Mouse (Mus musculus) embryonic facial prominence, embryonic 14.5 days (tissue): ENCODE measurements around the gene Taar7a. TPM values are rescaled to one million over a fixed set of nuclear protein-coding genes. Genes with fewer than 3 reads are reported as not detected.

Source experiments
- ATAC-seq: fragments of 200-750 bp; cut with Nextera tagmentation; 2 replicates; pipeline ENCODE4 v1.8.0; 2017; ENCODE audit warnings: low read depth, moderate number of reproducible peaks, moderate TSS enrichment
- DNase-seq: peaks from one replicate; pipeline ENCODE4 v3.0.0-alpha.2; 2015; ENCODE audit warnings: low spot score
- H3K27ac ChIP-seq: fragments of 300-500 bp; sonication (generic); replicated peaks from 2 replicates; pipeline ENCODE4 v1.5.1; 2014; ENCODE audit warnings: low read depth, mild to moderate bottlenecking, low read length, moderate library complexity
- H3K27me3 ChIP-seq: fragments of 300-500 bp; sonication (generic); replicated peaks from 2 replicates; pipeline ENCODE4 v1.6.1; 2014; ENCODE audit warnings: low read length; ENCODE audit not compliant: control insufficient read depth, insufficient read depth
- H3K36me3 ChIP-seq: fragments of 300-500 bp; sonication (generic); 2 replicates; pipeline ENCODE4 v1.6.1; 2014; ENCODE audit warnings: low read length, mixed read lengths; ENCODE audit not compliant: control insufficient read depth, insufficient read depth
- H3K4me1 ChIP-seq: fragments of 300-500 bp; sonication (generic); 2 replicates; pipeline ENCODE4 v1.6.1; 2014; ENCODE audit warnings: antibody characterized with exemption, low read length; ENCODE audit not compliant: control insufficient read depth, insufficient read depth
- H3K4me2 ChIP-seq: fragments of 300-500 bp; sonication (generic); 2 replicates; pipeline ENCODE4 v1.6.1; 2014; ENCODE audit warnings: low read depth, mild to moderate bottlenecking, low read length, moderate library complexity, mixed read lengths
- H3K4me3 ChIP-seq: fragments of 300-500 bp; sonication (generic); 2 replicates; pipeline ENCODE4 v1.5.1; 2014; ENCODE audit warnings: low read depth, mild to moderate bottlenecking, low read length
- H3K9ac ChIP-seq: fragments of 300-500 bp; sonication (generic); 2 replicates; pipeline ENCODE4 v1.6.1; 2014; ENCODE audit warnings: low read depth, mild to moderate bottlenecking, low read length, moderate library complexity, mixed read lengths
- H3K9me3 ChIP-seq: fragments of 300-500 bp; sonication (generic); 2 replicates; pipeline ENCODE4 v1.6.1; 2016; ENCODE audit warnings: low read length; ENCODE audit not compliant: control insufficient read depth
- WGBS: fragments of 180-500 bp; shearing (Covaris S2); extraction: QIAGEN DNeasy Blood & Tissue Kit; methylation state at CpG from one replicate; pipeline ENCODE4 v1.1.7; 2014; 5-methylcytosine and 5-hydroxymethylcytosine counted together
- polyA plus RNA-seq: library from polyadenylated mRNA; unstranded; fragments of >200 nt; fragmentation: Nextera tagmentation; extraction: Ambion mirVana; gene quantifications from 2 replicates; pipeline ENCODE4 v1.2.1, GENCODE M21; 2014

The Taar7a gene
- not detected in 2 replicates for polyA plus RNA-seq

- no peak for DNase-seq
- ATAC-seq: no peak
- WGBS: 78% methylated on average over 3 of the region's 3 CpGs
- Histone ChIP-seq H3K9me3 (no peaks in the 10 kb centered on the region), H3K4me1 (no peaks in the 10 kb centered on the region), H3K27ac (no peak within 1 kb of the TSS), H3K36me3 (no peaks in the 10 kb centered on the region), H3K4me2 (no peak within 1 kb of the TSS), H3K9ac (no peak within 1 kb of the TSS), H3K4me3 (no peak within 1 kb of the TSS), H3K27me3 (no peaks in the 10 kb centered on the region)
These were observed at the start of gene Taar7a for GRCm38 (mm10) chr10:23993381-23993780. Gene Taar7a (minus strand): TSS chr10:23993481.

GRCm38 (mm10) chr10:24040120-24040869 lies 47.0 kb upstream of the Taar7a start:
- WGBS: 55% methylated on average over 2 of the region's 2 CpGs
- ATAC-seq (no peak), DNase-seq (no peak)
- H3K9ac ChIP-seq: no peak overlapping the region
- no peak overlapping the region for H3K4me3 ChIP-seq
- no peaks in the 10 kb centered on the region for H3K4me1 ChIP-seq
- no peaks in the 10 kb centered on the region for H3K9me3 ChIP-seq
- H3K4me2 ChIP-seq: no peak overlapping the region
- no peaks in the 10 kb centered on the region for H3K36me3 ChIP-seq
- H3K27me3 ChIP-seq: no peaks in the 10 kb centered on the region
- H3K27ac ChIP-seq: no peak overlapping the region

GRCm38 (mm10) chr10:24037314-24037713 lies 44.0 kb upstream of the Taar7a start, which contains the start of gene Taar7e:
Gene Taar7e (plus strand): TSS chr10:24037614.
- ATAC-seq (no peak), DNase-seq (no peak)
- Histone ChIP-seq H3K9me3 (no peaks in the 10 kb centered on the region), H3K4me2 (no peak within 1 kb of the TSS), H3K4me1 (no peaks in the 10 kb centered on the region), H3K36me3 (no peaks in the 10 kb centered on the region), H3K4me3 (no peak within 1 kb of the TSS), H3K27ac (no peak within 1 kb of the TSS), H3K9ac (no peak within 1 kb of the TSS), H3K27me3 (no peaks in the 10 kb centered on the region)
- 82% methylated on average over 2 of the region's 2 CpGs for WGBS

- Histone ChIP-seq H3K27me3 (no peaks in the 10 kb centered on the region), H3K4me1 (no peaks in the 10 kb centered on the region)
These were observed 38.1 kb upstream of the Taar7a start for GRCm38 (mm10) chr10:24031347-24031746.

GRCm38 (mm10) chr10:24026922-24027321 lies 33.6 kb upstream of the Taar7a start, which contains the start of gene Taar7d:
Gene Taar7d (plus strand): TSS chr10:24027222.
- Histone ChIP-seq H3K9ac (no peak within 1 kb of the TSS), H3K36me3 (no peaks in the 10 kb centered on the region), H3K9me3 (no peaks in the 10 kb centered on the region), H3K4me1 (no peaks in the 10 kb centered on the region), H3K4me3 (no peak within 1 kb of the TSS), H3K27me3 (no peaks in the 10 kb centered on the region), H3K27ac (no peak within 1 kb of the TSS), H3K4me2 (no peak within 1 kb of the TSS)
- ATAC-seq (no peak), DNase-seq (no peak)

More at GRCm38 (mm10) chr10:24031347-24031746, 38.1 kb upstream of the Taar7a start:
- no peak overlapping the region for H3K4me3 ChIP-seq
- no peak overlapping the region for H3K27ac ChIP-seq
- no peaks in the 10 kb centered on the region for H3K36me3 ChIP-seq
- DNase-seq: no peak
- no peaks in the 10 kb centered on the region for H3K9me3 ChIP-seq
- H3K9ac ChIP-seq: no peak overlapping the region
- H3K4me2 ChIP-seq: no peak overlapping the region
- no peak for ATAC-seq

- DNase-seq: no peak
- Histone ChIP-seq H3K4me2 (no peak overlapping the region), H3K9ac (no peak overlapping the region), H3K36me3 (no peaks in the 10 kb centered on the region), H3K9me3 (no peaks in the 10 kb centered on the region), H3K4me1 (no peaks in the 10 kb centered on the region), H3K27me3 (no peaks in the 10 kb centered on the region), H3K4me3 (no peak overlapping the region), H3K27ac (no peak overlapping the region)
- ATAC-seq: no peak
- WGBS: 73% methylated on average over 1 of the region's 1 CpGs
These were observed 14.9 kb upstream of the Taar7a start for GRCm38 (mm10) chr10:24008143-24008542.

GRCm38 (mm10) chr10:24007034-24007433 lies 13.8 kb upstream of the Taar7a start:
- H3K9ac ChIP-seq: no peak overlapping the region
- no peaks in the 10 kb centered on the region for H3K27me3 ChIP-seq
- no peak overlapping the region for H3K4me2 ChIP-seq
- DNase-seq (no peak), ATAC-seq (no peak)
- no peaks in the 10 kb centered on the region for H3K4me1 ChIP-seq
- H3K36me3 ChIP-seq: no peaks in the 10 kb centered on the region
- H3K27ac ChIP-seq: no peak overlapping the region
- 56% methylated on average over 2 of the region's 2 CpGs for WGBS
- H3K4me3 ChIP-seq: no peak overlapping the region
- H3K9me3 ChIP-seq: no peaks in the 10 kb centered on the region

GRCm38 (mm10) chr10:24006442-24006841 lies 13.2 kb upstream of the Taar7a start:
- Histone ChIP-seq H3K27ac (no peak overlapping the region), H3K9me3 (no peaks in the 10 kb centered on the region), H3K27me3 (no peaks in the 10 kb centered on the region), H3K4me2 (no peak overlapping the region), H3K36me3 (no peaks in the 10 kb centered on the region), H3K4me3 (no peak overlapping the region), H3K4me1 (no peaks in the 10 kb centered on the region), H3K9ac (no peak overlapping the region)
- DNase-seq: no peak
- WGBS: 66% methylated on average over 1 of the region's 1 CpGs
- no peak for ATAC-seq

GRCm38 (mm10) chr10:23999639-24000038 lies 6.4 kb upstream of the Taar7a start, which contains the start of gene Taar7b:
Gene Taar7b (plus strand): TSS chr10:23999939.
- Histone ChIP-seq H3K4me1 (no peaks in the 10 kb centered on the region), H3K27me3 (no peaks in the 10 kb centered on the region), H3K36me3 (no peaks in the 10 kb centered on the region), H3K4me3 (no peak within 1 kb of the TSS), H3K9ac (no peak within 1 kb of the TSS), H3K27ac (no peak within 1 kb of the TSS), H3K9me3 (no peaks in the 10 kb centered on the region), H3K4me2 (no peak within 1 kb of the TSS)
- no peak for DNase-seq
- 83% methylated on average over 1 of the region's 1 CpGs for WGBS
- ATAC-seq: no peak
